Mouse (Mus musculus) midbrain, embryonic 10.5 days (tissue): ENCODE results near the gene 9330161L09Rik. TPM values are rescaled to one million over a fixed set of nuclear protein-coding genes. Genes with fewer than 3 reads are reported as not detected.
"Not testable (repeated sequence)": the region's sequence is repeated elsewhere in the genome, so short reads cannot be mapped to it uniquely, and the experiment has no call there.

ENCODE experiments used
- DNase-seq: peaks from one replicate; pipeline ENCODE4 v3.0.0-alpha.2; 2017; ENCODE audit warnings: low spot score
- H3K27ac ChIP-seq: fragments of 300-500 bp; sonication (generic); replicated peaks from 2 replicates; pipeline ENCODE4 v1.5.1; 2016; ENCODE audit warnings: mild to moderate bottlenecking
- H3K27me3 ChIP-seq: fragments of 300-500 bp; sonication (generic); 2 replicates; pipeline ENCODE4 v1.6.1; 2016; ENCODE audit warnings: low read depth, mild to moderate bottlenecking; ENCODE audit not compliant: poor library complexity, severe bottlenecking
- H3K36me3 ChIP-seq: fragments of 300-500 bp; sonication (generic); 2 replicates; pipeline ENCODE4 v1.6.1; 2016; ENCODE audit warnings: mild to moderate bottlenecking, moderate library complexity
- H3K4me1 ChIP-seq: fragments of 300-500 bp; sonication (generic); 2 replicates; pipeline ENCODE4 v1.6.1; 2016
- H3K4me3 ChIP-seq: fragments of 300-500 bp; sonication (generic); 2 replicates; pipeline ENCODE4 v1.5.1; 2016; ENCODE audit warnings: mild to moderate bottlenecking, moderate library complexity
- H3K9me3 ChIP-seq: fragments of 300-500 bp; sonication (generic); replicated peaks from 2 replicates; pipeline ENCODE4 v1.6.1; 2016; ENCODE audit warnings: mild to moderate bottlenecking
- WGBS: fragments of 180-500 bp; shearing (Covaris S2); methylation state at CpG from one replicate; pipeline ENCODE4 v1.1.7; 2016; 5-methylcytosine and 5-hydroxymethylcytosine counted together
- polyA plus RNA-seq: library from polyadenylated mRNA; unstranded; fragments of >200 nt; fragmentation: Nextera tagmentation; extraction: Ambion mirVana; gene quantifications from 2 replicates; pipeline ENCODE4 v1.2.1, GENCODE M21; 2016

Gene 9330161L09Rik
- polyA plus RNA-seq: 0.47 and 0.89 TPM in 2 replicates

GRCm38 (mm10) chr12:103407720-103408119 lies at the start of gene 9330161L09Rik:
Gene 9330161L09Rik, minus strand, starts transcription at chr12:103407820.
- H3K4me1 ChIP-seq: no peaks in the 10 kb centered on the region
- WGBS: 95% methylated on average over 4 of the region's 4 CpGs
- no peak for DNase-seq
- H3K4me3 ChIP-seq: no peak within 1 kb of the TSS
- no peaks in the 10 kb centered on the region for H3K9me3 ChIP-seq
- H3K27me3 ChIP-seq: no peaks in the 10 kb centered on the region
- peaks cover 96% of the 10 kb centered on the region for H3K36me3 ChIP-seq
- no peak within 1 kb of the TSS for H3K27ac ChIP-seq

DNA sequence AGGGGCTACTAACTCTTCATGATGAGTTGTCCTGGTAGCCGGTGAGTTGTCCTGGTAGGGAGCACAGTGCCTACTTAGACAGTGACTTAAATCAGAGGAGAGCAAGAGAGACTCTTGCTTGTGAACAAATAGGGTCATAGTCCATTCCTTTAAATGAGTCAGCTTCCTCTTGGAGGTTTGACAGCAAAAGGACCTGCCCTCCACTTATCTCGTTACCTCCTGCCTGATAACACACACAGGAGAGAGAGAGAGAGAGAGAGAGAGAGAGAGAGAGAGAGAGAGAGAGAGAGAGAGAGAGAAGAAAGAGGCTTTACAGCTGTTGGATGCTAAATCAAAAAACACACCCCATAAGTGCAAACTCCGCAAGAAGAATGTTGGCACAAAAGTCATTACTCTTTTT lies 49.5 kb upstream of the 9330161L09Rik start, which contains the start of gene Ifi27l2b:
Ifi27l2b (minus strand) TSS at position 84 of the 400 bp plus-strand sequence.
- Histone ChIP-seq H3K36me3 (no peaks in the 10 kb centered on the region), H3K9me3 (no peaks in the 10 kb centered on the region), H3K4me1 (no peaks in the 10 kb centered on the region), H3K27me3 (no peaks in the 10 kb centered on the region), H3K4me3 (no peak within 1 kb of the TSS), H3K27ac (no peak within 1 kb of the TSS)
- DNase-seq: no peak
- WGBS: 77% methylated on average over 3 of the region's 3 CpGs

- WGBS: no CpG with 5 or more reads among the region's 1 CpGs
- not testable (repeated sequence) for DNase-seq, H3K27ac ChIP-seq, H3K9me3 ChIP-seq, H3K36me3 ChIP-seq, H3K27me3 ChIP-seq, H3K4me3 ChIP-seq, H3K4me1 ChIP-seq
Observed at GRCm38 (mm10) chr12:103456727-103457126, 49.1 kb upstream of the 9330161L09Rik start.

DNA sequence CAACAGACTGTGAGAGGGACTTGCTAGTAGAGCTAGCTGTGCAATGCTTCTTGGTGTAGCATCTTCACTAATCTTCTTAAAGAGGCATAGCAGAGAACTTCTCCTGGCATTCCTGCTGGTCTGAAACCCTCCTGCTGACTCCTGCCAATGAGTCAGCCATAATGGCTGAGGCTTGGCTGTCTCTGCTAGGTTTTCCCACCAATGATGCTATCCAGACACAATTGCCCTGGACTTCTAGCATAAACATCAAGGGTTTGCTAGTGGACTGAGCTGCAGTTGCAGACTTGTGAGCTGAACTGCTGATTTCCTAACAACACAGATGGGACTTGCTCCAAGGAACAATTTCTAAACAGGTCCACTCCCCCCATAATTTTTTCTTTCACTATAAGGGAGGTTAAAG lies 45.7 kb upstream of the 9330161L09Rik start:
- Histone ChIP-seq H3K9me3 (no peaks in the 10 kb centered on the region), H3K36me3 (no peaks in the 10 kb centered on the region), H3K27me3 (no peaks in the 10 kb centered on the region), H3K27ac (no peak overlapping the region), H3K4me3 (no peak overlapping the region), H3K4me1 (no peaks in the 10 kb centered on the region)
- DNase-seq: no peak

GRCm38 (mm10) chr12:103445060-103445459 lies 37.4 kb upstream of the 9330161L09Rik start:
- Histone ChIP-seq H3K36me3 (no peaks in the 10 kb centered on the region), H3K9me3 (no peaks in the 10 kb centered on the region), H3K4me1 (0 out of 2 replicates have a peak, but pooled peaks cover 2% of the 10 kb centered on the region), H3K27me3 (no peaks in the 10 kb centered on the region), H3K27ac (no peak overlapping the region), H3K4me3 (no peak overlapping the region)
- DNase-seq: no peak
- 75% methylated on average over 3 of the region's 3 CpGs for WGBS

DNA sequence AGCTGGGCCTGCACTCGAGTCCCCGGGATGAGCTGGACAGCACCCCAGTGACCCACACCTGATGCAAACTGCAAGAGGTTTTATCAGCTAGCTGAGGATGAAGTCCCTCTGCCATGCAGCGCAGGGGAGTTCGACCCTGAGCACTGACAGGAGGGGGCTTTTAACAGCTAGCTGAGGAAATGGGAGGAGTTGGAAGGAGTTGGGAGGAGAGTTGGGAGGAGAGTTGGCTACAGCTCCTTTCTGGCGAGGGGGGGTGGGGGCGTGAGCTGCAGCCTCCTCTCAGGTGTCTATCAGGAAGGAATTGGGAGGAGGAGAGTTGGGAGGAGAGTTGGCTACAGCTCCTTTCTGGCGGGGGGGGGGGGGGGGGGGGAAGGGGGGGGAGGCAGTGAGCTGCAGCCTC lies 36.6 kb upstream of the 9330161L09Rik start:
- not testable (repeated sequence) for H3K27ac ChIP-seq, H3K27me3 ChIP-seq, H3K4me1 ChIP-seq, H3K36me3 ChIP-seq, H3K9me3 ChIP-seq, H3K4me3 ChIP-seq, DNase-seq
- WGBS: 50% methylated on average over 6 of the region's 7 CpGs

DNA sequence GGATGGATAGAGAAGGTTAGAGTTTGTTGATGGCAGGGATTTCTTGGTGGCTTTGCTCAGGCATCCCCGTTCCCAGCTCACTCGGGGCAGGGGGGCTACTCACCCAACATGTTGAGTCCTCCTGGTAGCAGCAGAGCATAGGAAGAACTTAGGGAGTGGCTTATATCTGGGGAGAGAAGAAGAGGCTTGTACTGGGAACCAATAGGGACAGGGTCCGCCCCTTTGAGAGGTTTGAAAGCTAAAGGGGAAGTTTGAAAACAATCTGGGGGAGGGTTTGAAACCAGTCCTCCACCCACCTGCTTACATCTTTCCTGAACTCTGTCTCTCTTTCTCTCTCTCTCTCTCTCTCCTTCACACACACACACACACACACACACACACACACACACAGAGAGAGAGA lies 35.9 kb upstream of the 9330161L09Rik start, which contains the start of gene Ifi27l2a:
Ifi27l2a (minus strand) TSS at position 157 of the 400 bp plus-strand sequence.
- H3K4me3 ChIP-seq: no peak within 1 kb of the TSS

DNA sequence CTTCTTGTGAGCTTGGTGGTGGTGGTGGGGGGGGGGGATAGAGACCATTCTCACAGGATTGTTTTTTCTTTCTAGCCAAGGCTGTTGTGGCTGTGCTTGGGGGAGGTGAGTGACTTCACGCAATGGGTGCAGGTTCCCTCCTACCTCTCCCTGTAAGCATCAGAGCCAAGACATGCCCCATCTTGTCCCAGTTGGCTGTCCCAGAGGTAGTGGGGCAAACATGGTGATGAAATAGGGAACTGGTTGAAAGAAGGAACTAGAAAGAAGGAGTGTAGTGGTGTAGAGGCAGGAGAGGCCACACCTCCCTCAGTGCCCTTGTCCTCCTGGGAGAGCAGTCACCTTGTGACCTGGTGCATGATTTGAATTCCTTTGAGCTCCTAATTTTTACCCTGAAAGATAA lies 30.0 kb upstream of the 9330161L09Rik start:
- no peak overlapping the region for H3K4me3 ChIP-seq
- no peak overlapping the region for H3K27ac ChIP-seq
- H3K36me3 ChIP-seq: no peaks in the 10 kb centered on the region
- 0 out of 2 replicates have a peak, but pooled peaks cover 2% of the 10 kb centered on the region for H3K4me1 ChIP-seq
- no peak for DNase-seq
- H3K9me3 ChIP-seq: no peaks in the 10 kb centered on the region
- no peaks in the 10 kb centered on the region for H3K27me3 ChIP-seq
- 88% methylated on average over 1 of the region's 1 CpGs for WGBS

More for the DNA sequence above, 35.9 kb upstream of the 9330161L09Rik start, which contains the start of gene Ifi27l2a:
- WGBS: 50% methylated on average over 3 of the region's 3 CpGs
- H3K9me3 ChIP-seq: no peaks in the 10 kb centered on the region
- H3K27me3 ChIP-seq: no peaks in the 10 kb centered on the region
- no peak within 1 kb of the TSS for H3K27ac ChIP-seq
- H3K36me3 ChIP-seq: no peaks in the 10 kb centered on the region
- no peak for DNase-seq
- H3K4me1 ChIP-seq: 0 out of 2 replicates have a peak, but pooled peaks cover 2% of the 10 kb centered on the region

- Histone ChIP-seq H3K36me3 (no peaks in the 10 kb centered on the region), H3K4me1 (no peaks in the 10 kb centered on the region), H3K27ac (no peak overlapping the region), H3K4me3 (no peak overlapping the region), H3K27me3 (no peaks in the 10 kb centered on the region), H3K9me3 (no peaks in the 10 kb centered on the region)
- no peak for DNase-seq
Observed at GRCm38 (mm10) chr12:103434861-103435260, 27.2 kb upstream of the 9330161L09Rik start.

- no peak for DNase-seq
- 76% methylated on average over 8 of the region's 8 CpGs for WGBS
Observed at GRCm38 (mm10) chr12:103433986-103434731, 26.5 kb upstream of the 9330161L09Rik start, which contains the start of gene Ifi27. Gene Ifi27, plus strand, starts transcription at chr12:103434211.

DNA sequence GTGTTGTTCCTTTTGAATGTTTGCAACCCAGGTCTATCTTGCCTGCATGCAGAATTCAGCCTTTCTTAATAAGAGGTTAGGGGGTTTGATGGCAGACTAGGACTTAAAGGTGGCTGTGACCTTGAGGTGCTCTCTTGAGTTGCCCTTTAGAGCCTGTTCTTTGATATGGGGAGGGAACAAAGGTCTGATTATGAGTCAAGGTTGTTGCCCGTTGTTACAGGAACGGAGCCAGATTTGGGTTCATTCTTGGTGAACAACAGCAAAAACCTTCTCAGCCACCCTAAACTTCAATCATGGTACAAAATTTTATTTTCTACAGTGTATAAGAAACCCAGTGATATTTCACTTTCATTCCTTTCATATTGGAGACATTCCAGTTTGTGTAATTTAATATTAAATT lies 25.8 kb upstream of the 9330161L09Rik start:
- H3K4me1 ChIP-seq: no peaks in the 10 kb centered on the region
- no peaks in the 10 kb centered on the region for H3K36me3 ChIP-seq
- no peaks in the 10 kb centered on the region for H3K27me3 ChIP-seq
- WGBS: 88% methylated on average over 2 of the region's 2 CpGs
- H3K4me3 ChIP-seq: no peak overlapping the region
- no peaks in the 10 kb centered on the region for H3K9me3 ChIP-seq
- H3K27ac ChIP-seq: no peak overlapping the region
- no peak for DNase-seq

More at GRCm38 (mm10) chr12:103433986-103434731, 26.5 kb upstream of the 9330161L09Rik start, which contains the start of gene Ifi27:
- no peak within 1 kb of the TSS for H3K4me3 ChIP-seq
- no peaks in the 10 kb centered on the region for H3K36me3 ChIP-seq
- no peaks in the 10 kb centered on the region for H3K9me3 ChIP-seq
- H3K4me1 ChIP-seq: no peaks in the 10 kb centered on the region
- H3K27ac ChIP-seq: no peak within 1 kb of the TSS
- no peaks in the 10 kb centered on the region for H3K27me3 ChIP-seq

GRCm38 (mm10) chr12:103426710-103427109 lies 19.1 kb upstream of the 9330161L09Rik start:
- H3K9me3 ChIP-seq: no peaks in the 10 kb centered on the region
- H3K4me1 ChIP-seq: peaks cover 28% of the 10 kb centered on the region
- DNase-seq: no peak
- H3K36me3 ChIP-seq: peaks cover 26% of the 10 kb centered on the region
- H3K4me3 ChIP-seq: no peak overlapping the region
- H3K27me3 ChIP-seq: no peaks in the 10 kb centered on the region
- no peak overlapping the region for H3K27ac ChIP-seq
- WGBS: 87% methylated on average over 7 of the region's 7 CpGs

- WGBS: 1% methylated on average over 33 of the region's 33 CpGs
- H3K4me3 ChIP-seq: peak within 1 kb of the TSS; percentile 97
- peaks cover 27% of the 10 kb centered on the region for H3K36me3 ChIP-seq
- peak; percentile 99 for DNase-seq
- peaks cover 33% of the 10 kb centered on the region for H3K4me1 ChIP-seq
- H3K27me3 ChIP-seq: no peaks in the 10 kb centered on the region
- H3K27ac ChIP-seq: peak within 1 kb of the TSS; percentile 88
- no peaks in the 10 kb centered on the region for H3K9me3 ChIP-seq
Observed at GRCm38 (mm10) chr12:103425729-103426470, 18.3 kb upstream of the 9330161L09Rik start, which contains the start of gene Ddx24. Gene Ddx24, minus strand, starts transcription at chr12:103425830.
